Mouse (Mus musculus) cortical plate, adult 2 months (tissue): ENCODE measurements at regions not wholly inside any gene's neighbourhood (a gene's known extent, or its start where the extent isn't known, plus 50 kb on each side); places are given as distances from the start of the nearest gene placed in this dataset.

Experiments used
- CTCF ChIP-seq: fragments of 200-500 bp; IDR thresholded peaks from 2 replicates; pipeline ENCODE4 v1.5.1; 2011; ENCODE audit warnings: mild to moderate bottlenecking, control low read depth, low read length; ENCODE audit not compliant: insufficient read depth; ENCODE audit errors: extremely low read depth
- POLR2A ChIP-seq: fragments of 200-500 bp; IDR thresholded peaks from 2 replicates; pipeline ENCODE4 v1.6.1; 2011; ENCODE audit warnings: mild to moderate bottlenecking, low read length, control low read depth; ENCODE audit not compliant: insufficient read depth; ENCODE audit errors: extremely low read depth

DNA sequence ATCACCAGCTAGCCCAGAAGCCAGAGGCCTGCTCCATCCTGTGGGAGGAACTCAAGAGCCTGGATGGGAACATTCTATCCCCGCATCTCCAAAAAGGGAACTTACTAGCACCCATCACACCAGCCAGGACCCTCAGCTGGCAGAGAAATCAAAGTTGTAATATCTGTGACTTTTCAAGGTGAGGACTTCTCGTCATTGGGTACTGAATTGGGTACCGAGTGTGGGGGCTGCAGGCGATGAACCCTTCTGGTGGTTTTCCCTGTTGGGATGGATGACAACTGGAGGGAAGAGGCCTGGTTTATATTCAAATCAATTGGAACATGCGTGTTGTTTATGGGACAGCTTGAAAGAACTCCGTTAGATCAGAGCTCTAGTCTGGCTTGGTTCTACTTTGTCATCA, 187.1 kb upstream of the Gjb5 start:
- TF ChIP-seq CTCF: no peak
- TF ChIP-seq POLR2A: no peak
